Mouse (Mus musculus): ENCODE results near the gene Tekt3. TPM values are rescaled to one million over a fixed set of nuclear protein-coding genes. Genes with fewer than 3 reads are reported as not detected.

The Tekt3 gene
- total RNA-seq (2022), result not detected

GRCm38 (mm10) chr11:63061446-63061845, at the start of gene Tekt3:
TSS of gene Tekt3 (plus strand) at chr11:63061654.
- no peak for DNase-seq (ENCODE audit: low spot score in 2 of 2)

GRCm38 (mm10) chr11:63017327-63018082, 43.9 kb upstream of the Tekt3 start:
- DNase-seq (ENCODE audit: low spot score in 2 of 2), result no peak

DNA sequence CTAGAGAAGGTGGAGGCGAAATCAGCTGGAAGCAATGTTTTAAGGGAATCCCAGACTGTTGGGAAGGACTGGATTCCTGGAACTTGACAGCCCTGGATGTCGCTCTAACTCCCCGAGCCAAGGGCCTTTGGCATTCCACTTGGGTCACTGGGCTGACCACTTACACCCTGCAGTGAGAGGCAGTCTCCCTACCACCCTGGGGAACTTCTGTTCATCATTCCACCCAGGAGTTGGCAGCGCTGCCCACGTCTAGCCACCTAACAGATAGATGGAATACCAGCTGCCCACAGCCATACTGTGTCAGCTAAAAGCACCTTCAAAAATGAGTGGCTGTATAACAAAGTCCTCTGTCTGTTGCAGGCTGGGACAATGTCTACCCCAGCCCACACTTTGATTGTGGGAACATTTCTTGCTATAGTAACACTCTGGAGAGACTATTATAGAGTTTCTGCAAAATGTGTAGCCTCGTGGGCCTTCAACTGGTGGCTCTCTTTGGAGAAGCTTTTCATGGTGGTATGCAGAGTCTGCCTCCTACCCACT, 43.3 kb upstream of the Tekt3 start:
- no peak for DNase-seq (ENCODE audit: low spot score in 2 of 2)

- DNase-seq (ENCODE audit: low spot score in 2 of 2), result no peak
These were observed 40.8 kb upstream of the Tekt3 start for GRCm38 (mm10) chr11:63020633-63021032.

GRCm38 (mm10) chr11:63021141-63021806, 40.2 kb upstream of the Tekt3 start:
- DNase-seq (ENCODE audit: low spot score in 2 of 2), result no peak

GRCm38 (mm10) chr11:63023461-63023860, 38.0 kb upstream of the Tekt3 start:
- peak; percentile 26 to 39 for DNase-seq (ENCODE audit: low spot score in 2 of 2)

GRCm38 (mm10) chr11:63024136-63024535, 37.3 kb upstream of the Tekt3 start:
- DNase-seq (ENCODE audit: low spot score in 2 of 2), result no peak

GRCm38 (mm10) chr11:63025476-63025875, 36.0 kb upstream of the Tekt3 start:
- DNase-seq (ENCODE audit: low spot score in 2 of 2), result no peak

GRCm38 (mm10) chr11:63026651-63027141, 34.8 kb upstream of the Tekt3 start:
- DNase-seq (ENCODE audit: low spot score in 2 of 2), result peak; percentile 72 to 75

- no peak for DNase-seq (ENCODE audit: low spot score in 2 of 2)
These were observed 33.3 kb upstream of the Tekt3 start for GRCm38 (mm10) chr11:63028131-63028530.

DNA sequence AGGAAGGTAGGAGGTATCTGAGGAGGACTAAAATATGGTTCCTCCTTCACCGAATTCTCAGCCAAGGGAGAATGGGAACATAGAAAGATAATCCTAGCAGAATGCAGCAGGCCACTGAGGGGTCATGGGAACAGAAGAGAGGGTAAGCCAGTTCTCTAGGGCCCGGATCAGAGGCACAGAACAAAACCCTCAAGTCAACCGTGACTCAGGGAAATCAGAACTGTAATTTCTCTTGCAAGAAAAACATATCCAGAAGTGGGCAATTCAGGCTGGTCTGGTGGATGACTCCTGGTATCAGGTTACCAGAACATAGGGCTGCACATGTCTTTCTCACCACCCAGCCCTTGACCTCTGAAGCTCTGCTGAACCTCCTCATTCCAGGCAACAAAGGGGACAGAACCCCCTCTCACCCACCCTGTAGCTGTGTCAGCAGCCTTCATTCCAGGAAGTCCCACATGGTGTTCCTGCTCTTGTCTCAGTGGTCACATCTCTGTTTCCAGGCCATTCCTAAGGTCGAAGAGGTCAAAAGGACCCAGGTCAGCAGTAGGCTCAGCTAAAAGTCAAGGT, 32.2 kb upstream of the Tekt3 start:
- DNase-seq (ENCODE audit: low spot score in 2 of 2), result no peak

- no peak for DNase-seq (ENCODE audit: low spot score in 2 of 2)
These were observed 31.7 kb upstream of the Tekt3 start for GRCm38 (mm10) chr11:63029721-63030120.

DNA sequence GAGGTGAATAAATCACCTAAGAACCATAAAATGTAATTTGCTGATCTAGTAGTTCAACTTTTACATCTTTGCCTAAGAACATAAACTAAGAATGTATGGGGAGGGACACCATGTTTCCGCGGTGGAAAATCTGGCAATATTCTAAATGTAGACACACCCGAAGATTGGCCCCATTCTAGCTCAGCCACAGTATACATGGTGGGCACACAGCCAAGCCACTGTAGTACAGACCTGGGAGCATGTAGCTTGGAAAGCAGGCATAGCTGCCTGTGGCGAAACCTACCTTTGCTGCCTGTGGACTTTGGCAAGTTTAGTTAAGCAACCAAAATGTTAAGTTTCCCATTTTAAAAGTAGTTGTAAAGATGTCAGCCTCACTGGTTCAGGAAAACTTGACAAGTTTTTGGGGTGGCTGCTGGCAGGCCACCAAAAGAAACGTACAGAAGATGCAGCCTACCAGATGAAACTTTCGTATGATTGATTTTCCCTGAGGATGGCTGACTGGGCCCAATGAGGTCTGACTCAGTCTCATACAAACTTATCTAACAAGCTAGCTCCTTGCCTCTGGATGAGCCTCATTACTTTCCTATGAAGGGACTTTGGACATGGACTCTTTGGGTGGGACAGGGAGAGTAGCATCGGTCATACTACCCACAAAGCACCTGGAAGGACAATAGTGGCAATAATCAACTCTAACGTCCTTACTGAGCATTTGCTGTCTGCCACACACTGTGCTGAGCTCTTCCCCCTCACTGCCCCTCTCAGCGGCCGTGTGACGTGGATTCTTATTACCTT, 25.8 kb upstream of the Tekt3 start:
- no peak for DNase-seq (ENCODE audit: low spot score in 2 of 2)

DNA sequence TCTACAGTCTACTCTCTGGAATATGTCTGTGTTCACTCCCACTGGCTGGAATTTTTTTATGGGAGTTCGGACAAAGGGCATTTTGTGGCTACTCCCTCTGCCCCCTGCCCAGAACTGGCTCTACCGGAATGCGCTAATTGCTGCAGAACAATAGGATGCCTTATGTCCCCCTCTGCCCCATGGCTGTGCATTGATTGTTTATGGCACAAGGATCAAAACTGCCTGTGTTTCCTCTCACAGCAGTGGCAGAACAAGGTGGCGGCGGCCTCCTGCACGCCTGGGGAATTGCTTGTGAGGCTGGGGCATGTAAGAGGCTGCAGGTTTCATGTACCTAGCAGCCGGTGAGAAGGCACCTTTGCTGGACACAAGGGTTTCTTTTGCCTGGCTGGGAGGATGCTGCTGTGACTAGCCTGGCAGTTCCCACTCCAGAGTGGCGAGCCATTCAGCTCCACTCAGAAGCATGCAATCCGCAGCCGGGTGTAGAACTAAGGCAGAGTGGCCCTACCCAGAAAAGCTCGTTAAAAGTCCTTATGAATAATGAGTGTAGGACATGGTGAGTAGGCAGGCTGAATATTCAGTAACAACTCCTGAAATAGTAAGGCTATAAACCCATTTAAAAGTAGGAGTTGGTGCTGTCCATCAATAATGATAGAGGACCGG, 21.3 kb upstream of the Tekt3 start:
- DNase-seq (ENCODE audit: low spot score in 2 of 2), result no peak

DNA sequence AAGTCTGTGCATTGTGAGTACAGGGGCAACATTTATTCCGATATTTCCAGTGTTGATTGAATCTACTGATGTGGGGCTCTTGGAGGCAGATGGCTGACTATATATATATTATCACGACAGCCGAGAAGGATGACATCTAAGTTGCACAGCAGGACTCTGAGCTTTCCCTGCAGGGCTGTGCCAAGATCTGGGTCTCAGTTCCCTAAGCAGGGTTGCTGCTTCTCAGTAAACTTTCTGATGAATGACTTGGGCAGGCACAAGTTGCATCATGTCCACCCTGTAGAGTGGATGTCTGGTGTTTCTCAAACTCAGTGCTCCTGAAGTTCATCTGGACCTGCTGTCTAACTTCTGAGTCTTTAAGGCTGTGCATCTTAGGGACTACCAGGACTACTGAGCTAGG, 15.7 kb upstream of the Tekt3 start:
- no peak for DNase-seq (ENCODE audit: low spot score in 2 of 2)

DNA sequence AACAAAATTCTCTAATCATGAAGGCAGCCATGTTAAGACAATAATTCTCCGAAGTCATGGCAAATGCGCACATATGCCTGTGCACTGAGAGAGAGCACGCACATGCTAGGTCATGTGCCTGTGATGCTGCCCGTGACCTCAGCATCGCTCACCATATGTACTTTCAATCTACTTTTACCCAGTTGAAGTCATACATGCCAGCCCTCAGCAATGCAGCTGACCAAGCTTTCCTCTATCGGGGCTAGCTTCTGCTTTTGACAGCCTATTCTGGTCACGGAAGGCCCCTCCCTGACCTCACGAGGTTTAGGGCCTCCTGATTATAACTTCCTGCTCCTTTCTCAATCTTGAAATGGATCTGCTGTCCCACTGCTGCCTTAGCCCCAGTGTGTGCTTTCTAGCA, 15.1 kb upstream of the Tekt3 start:
- no peak for DNase-seq (ENCODE audit: low spot score in 2 of 2)

DNA sequence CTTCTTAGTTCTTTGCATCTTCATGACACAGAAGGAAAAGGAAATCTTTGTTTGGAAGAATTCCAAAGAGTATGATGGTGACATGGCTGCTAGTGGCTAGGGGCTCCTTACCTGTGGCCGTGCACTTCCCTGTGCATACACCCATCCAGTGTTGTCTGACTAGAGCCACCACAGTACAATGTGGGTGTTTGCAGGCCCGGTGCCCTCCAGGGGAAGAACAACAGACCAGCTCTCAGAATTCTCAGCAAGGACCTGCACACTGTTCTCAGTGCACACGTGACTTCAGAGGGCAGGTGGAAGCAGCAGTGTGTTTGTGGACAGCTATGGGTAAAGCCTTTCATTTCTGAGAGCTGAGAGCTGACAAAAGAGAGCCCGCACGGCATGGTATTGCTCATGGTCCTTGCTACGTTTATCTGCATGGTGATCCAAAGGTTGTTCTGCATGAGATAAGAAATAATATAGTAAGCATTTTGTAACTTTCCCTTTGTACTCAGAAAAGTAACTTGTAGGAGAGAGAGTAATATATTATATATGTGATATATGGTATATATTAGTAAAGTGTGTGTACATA, 11.0 kb upstream of the Tekt3 start:
- DNase-seq (ENCODE audit: low spot score in 2 of 2), result no peak

DNA sequence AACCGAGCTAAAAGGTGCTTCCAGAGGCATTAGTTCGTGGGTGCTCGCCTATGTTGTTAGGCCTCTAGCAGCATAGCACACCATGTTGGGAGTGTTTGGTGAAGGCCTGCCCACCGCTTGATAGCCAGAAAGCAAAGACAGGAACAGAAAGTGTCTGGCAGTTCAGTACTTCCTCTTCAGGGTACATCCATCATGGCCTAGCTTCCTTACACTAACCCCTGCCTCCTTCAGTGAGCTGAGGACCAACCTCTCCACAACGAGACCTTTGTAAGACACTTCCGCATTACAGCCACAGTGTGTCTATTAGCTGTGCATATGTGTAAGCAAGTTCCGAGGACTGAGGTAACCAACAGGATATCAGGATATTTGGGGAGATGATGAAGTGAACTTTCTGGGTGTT, 10.4 kb upstream of the Tekt3 start:
- DNase-seq (ENCODE audit: low spot score in 2 of 2), result no peak

- DNase-seq (ENCODE audit: low spot score in 2 of 2), result no peak
These were observed 9.5 kb upstream of the Tekt3 start for GRCm38 (mm10) chr11:63051996-63052395.

DNA sequence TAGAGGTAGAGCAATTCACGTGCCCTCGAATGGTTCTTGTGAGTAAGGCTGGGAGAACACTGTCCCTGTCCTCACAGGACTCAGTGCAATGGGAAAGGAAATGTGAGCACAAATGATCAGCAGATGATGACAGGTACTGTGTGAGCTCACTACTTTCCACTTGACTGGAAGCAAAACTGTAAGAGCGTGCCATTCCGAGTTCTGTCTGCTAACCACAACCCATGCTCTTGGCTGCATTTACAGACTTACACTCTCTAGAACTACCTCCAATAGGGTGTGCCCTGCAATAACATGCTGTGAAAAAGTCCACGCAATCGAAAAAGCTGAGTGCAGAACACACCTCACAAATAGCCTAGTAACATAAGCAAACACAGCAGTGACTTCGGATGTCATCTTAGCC, 5.9 kb upstream of the Tekt3 start:
- no peak for DNase-seq (ENCODE audit: low spot score in 2 of 2)

Measured in gastrocnemius, adult 8-10 months (tissue).